Mouse (Mus musculus) kidney, postnatal 36 days (tissue): ENCODE measurements around the gene Suds3.
A peak's percentile ranks its signal among the peaks of the same experiment; 100 is the strongest.

Experiments
- DNase-seq, 2 experiments: peaks; one replicate each; pipeline ENCODE4 v3.0.0; 2021 to 2022; ENCODE audit warnings: mixed read lengths in 2 of 2

Gene Suds3

DNA sequence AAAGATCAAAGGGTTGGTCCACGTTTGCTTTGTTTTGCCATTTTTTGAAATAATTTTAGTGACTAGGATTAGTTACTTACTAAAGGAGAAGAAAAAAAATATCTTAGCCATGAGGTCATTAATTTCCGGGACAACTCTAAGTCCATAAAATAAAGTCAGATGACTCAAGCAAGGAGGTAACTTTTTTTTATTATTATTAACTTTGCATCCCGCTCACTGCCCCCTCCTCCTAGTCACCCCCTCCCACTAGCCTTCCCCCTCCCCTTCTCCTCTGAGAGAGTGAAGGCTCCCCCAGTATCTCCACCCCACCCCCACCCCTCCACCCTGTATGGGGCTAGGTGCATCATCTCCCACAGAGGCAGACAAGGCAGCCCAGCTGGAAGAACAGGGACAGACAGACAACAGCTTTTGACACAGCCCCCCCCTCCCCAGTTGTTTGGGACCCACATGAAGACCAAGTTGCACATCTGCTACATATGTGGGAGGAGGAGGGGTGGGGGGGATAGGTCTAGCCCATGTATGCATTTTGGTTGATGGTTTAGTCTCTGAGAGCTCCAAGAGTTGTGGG lies 19.1 kb upstream of the Suds3 start:
- no peak for DNase-seq

DNA sequence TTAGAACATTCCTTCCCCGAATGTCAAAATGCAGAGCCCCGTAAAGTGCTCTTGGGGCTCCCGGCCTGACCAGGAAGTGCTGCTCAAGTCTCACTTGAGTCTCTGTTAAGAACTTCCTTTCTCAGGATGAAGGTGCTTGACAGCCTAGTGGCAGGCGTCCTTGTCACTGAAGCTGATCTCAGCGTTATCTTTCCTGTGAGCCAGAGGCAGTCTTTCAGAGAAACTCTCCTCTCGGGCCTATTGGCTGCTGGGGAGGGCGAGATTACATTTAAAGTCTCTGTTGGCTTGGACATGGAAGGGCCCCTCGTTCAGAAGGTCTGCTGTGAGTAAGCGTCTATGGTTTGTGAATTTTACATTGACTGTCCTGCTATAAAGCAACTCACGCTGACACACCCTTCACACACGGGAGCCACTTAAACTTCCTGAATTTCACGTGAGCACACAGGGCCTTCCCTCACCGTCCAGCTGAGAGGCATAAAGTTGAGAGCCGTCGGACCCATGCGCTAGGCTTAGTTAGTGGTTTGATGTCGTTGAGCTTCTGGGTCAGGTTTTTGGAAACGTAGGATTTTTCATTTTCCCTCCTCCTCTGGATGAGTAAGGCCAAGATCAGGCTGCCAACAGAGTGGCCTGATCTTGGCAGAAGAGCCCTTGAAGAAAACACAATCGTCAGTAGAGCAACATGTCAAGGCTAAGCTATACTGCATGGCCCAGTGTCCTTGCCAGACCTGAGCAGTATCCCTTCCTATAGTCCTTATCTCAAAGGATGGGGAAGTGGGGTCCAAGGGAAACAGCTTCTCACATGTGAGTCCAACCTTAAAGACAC lies 18.4 kb upstream of the Suds3 start:
- DNase-seq, result no peak

DNA sequence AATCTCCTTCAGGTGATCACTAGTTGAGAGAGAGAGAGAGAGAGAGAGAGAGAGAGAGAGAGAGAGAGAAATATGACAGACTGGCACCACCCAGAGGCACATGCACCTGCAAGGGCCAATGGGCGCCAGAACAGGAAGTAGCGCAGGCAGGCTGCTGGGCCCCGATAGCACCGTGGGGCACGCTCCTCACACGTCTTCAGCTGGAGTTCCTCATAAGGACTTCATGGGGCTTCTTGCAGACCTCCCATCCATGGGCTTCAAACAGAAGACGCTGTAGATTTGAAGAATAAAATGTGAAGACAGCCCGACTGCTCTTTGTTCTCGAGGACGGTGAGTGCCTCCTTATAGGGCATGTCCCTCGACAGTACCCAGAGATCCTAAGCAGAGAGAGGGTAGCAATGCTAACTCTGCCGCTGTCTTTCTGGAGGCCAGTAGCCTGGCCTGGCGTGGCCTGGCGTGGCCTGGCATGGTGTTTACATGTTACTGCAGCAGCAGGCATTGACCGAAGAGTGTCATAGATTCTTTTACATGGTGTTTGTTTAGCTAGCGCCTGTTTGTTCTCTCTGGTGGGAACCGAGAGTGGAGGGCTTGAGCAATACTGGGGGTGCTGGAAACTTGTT lies 17.6 kb upstream of the Suds3 start:
- no peak for DNase-seq

DNA sequence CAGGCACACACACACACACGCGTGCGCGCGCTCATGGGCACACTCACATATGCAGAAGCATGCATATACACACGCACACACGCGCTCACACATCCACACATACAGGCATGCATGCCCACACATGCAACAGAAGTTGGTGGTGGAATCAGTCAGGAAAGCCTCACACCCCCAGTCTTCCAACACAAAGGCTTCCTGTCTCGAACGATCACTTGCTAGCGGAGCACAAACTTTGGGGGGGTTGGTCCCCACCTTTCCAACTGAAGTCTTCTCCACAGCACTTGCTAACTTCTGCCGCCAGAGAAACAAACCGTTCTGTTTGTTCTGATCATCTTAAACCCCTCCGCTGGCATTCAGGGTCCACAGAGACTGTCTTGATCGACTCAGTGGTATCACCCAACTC lies 14.8 kb upstream of the Suds3 start:
- DNase-seq, result no peak

DNA sequence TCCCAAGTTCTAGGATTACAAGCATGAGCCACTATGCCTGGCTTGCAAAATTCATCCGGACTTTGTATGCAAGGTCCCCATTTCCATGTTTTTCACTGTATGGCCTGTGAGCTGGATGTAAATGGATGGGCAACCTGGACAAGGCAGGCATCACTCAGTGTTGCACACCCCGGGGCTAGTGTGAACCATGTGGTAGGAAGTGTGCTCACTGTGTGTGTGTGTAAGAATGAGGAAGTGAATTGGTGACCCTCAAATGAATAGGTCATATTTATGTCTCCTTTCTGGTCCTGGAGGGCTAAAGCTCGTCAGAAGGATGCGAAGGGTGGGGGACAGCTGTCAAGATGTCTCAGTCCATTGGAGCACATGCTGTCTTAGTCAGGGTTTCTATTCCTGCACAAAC lies 11.1 kb upstream of the Suds3 start:
- no peak for DNase-seq

DNA sequence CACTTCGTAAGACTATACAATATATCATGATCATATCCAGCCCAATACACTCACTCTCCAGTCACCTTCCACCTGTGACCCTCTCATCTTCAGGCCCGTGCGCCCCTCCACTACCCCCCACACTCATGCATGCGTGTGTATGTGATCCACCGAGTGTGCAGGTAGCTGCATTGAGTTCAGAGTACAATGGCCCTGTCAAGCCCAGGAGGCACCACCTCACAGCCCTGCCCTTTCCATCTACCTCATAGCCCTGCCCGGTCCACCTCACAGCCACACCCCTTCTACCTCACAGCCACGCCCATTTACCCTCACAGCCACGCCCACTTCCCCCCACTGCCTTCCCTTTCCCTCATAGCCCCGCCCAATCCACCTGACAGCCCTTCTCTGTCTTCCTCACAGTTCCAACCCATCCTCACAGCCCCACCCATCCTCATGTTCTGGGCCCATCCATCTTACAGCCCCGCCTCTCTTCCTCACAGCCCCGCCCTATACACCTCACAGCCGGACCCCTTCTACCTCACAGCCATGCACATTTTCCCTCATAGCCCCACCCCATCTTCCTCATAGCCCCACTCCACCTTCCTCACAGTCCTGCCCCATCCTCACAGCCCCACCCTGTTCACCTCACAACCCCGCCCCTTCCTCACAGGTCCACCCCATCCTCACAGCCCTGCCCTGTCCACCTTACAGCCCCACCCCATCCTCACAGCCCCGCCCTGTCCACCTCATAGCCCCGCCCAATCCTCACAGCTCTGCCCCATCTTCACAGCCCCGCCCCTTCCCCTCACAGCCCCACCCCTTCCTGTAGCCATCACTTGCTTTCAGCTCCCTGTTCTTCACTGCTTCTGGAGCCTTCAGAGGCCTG lies 9.8 kb upstream of the Suds3 start:
- DNase-seq, result no peak

DNA sequence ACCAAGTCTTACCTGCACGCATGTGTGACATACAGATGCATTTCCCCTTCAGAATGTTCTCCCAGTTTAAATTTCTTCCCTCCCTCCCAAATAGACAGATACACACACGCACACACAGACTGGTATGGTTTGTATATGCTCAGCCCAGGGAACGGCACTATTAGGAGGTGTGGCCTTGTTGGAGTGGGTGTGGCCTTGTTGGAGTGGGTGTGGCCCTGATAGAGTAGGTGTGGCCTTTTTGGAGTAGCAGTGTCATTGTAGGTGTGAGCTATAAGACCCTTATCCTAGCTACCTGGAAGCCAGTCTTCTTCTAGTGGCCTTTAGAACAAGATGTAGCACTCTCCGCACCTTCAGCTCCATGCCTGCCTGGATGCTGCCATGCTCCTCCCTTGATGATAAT lies 7.9 kb upstream of the Suds3 start:
- DNase-seq, result no peak

DNA sequence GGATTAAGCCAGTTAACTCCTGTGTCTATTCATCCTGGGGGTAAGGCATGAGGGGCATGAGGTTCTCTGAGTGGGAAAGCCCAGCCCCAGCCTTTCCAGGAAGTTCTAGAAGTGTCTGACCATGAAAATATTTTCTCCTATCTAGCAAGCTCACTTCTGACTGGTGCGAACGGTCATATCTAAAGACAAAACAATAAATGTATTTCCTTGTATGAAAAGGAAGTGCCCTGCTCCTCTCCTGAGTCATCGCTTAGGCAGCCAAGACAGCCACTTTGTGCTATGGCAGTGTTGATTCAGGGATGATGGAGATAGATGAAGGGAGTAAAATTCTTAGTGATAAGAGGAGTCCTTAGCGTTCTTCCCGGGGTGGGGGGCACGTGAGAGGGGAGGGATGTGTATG lies 7.2 kb upstream of the Suds3 start:
- no peak for DNase-seq

DNA sequence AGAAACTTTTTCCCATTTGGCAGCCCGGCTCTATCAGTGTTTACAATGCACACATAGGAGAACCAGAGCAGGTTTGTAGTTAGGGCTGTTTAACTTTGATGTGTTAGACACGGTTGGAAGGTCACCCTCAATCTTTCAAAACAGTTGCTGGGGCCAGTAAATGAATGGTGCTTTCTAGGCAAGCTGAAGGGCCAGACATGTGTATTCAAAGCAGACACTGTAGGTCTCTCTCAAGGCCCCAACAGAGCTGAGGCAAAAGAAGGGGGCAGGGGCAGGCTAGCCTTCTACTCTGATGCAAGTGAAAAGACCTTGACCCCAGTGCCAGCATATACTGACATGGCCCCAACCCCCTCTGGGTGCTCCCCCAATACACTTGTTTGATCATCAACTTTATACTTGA lies 5.7 kb upstream of the Suds3 start:
- peak in 1 of 2 experiments; percentile 28 for DNase-seq

DNA sequence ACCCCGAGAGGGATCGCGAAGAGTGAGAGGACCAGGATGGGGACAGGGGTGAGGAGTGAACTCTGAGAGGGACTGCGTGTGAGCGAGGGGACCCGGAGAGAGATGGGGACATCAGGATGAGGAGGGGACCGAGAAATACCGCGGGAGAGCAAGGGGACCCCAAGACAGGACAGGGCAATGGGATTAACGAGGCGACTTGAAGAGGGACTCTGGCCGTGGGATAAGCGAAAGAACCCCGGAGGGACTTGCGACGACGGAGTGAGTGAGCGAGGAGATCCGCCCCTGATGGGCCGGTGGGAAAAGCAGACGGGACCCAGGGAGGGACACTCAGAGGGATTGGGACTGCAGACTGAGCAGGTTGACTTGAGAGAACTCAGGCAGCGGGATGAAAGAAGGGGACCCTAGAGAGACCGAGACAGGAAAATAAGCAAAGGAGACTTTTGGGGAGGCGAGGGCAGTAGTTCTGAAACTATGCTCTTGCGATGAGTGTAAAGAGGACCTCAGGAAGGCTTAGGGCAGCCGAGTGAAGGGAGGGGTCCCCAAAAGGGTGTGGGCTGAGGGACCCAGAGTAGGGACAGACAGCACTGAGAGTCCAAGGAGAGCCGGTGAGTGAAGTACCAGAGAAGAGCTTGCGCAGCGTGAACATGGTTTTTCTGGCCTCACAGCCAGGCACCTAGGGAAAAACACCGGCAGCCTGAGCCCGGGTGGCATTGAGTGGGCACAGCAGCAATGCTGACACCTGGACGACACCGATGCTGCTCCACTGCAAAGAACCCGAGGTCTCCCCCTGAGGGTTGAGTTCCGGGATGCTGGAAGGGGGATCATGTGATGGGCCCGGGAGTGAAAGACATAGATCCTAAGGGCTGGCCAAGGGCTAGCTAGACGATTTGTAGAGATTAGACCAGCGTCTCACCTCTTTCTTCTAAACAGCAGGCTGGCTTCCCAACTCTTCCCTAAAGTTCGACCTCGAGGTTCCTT lies 4.9 kb upstream of the Suds3 start:
- peak in 1 of 2 experiments; percentile 28 for DNase-seq

DNA sequence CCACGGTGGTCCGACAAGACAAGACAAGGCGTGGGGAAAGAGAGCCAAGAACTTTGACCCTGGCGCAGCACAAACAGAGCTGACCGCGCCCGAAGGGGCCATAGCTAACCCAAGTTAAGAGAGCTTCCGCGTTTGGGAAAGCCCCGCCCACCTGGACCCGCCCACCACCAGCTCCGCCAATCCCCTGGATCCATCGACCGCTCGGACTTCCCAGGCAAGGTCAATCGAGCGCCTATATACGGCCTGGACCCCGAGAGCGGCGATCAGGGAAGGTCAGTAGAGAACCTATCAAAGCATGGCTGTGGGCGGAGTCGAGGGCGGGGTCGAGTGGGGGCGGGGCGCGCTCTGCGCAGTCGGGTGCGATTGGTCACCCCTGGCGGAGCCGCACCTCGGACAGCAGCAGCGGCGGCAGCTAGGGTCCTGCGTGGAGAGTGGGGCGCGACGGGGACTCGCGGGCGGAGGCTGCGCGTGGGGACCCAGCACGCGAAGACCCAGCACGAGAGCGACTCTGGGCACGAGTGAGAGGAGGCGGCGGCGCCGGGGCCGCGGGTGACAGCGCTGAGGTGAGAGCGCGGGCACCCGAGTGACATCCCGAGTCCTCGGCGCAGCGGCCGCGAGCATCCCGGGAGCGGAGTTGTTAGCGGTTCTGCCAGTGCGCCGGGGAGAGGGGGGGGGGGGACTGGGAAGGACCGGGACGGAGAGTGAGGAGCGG lies 4.0 kb upstream of the Suds3 start, which contains the start of gene Taok3:
Taok3 (plus strand) TSS at position 353 of the 712 bp plus-strand sequence.
- DNase-seq, result peak; percentile 100

DNA sequence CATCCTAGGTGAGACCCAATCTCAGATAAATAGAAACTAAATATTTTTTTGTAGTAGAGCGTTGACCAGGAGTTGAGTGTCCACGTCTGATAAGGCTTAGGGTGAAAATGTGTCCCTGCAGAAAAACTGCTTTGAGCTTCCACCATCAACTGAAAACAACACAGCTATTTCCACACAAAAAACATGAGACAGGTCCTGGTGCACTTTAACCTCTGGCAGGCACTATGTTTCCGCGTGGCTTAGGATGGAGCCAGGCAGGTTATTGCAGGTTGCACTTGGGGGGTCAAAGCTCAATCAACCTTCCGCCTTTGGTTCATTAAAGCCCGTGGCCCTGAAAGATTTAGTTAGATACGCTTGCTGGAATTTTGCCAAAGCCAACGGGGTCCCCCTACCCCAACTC lies 2.9 kb upstream of the Suds3 start:
- DNase-seq, result peak; percentile 81 to 86

DNA sequence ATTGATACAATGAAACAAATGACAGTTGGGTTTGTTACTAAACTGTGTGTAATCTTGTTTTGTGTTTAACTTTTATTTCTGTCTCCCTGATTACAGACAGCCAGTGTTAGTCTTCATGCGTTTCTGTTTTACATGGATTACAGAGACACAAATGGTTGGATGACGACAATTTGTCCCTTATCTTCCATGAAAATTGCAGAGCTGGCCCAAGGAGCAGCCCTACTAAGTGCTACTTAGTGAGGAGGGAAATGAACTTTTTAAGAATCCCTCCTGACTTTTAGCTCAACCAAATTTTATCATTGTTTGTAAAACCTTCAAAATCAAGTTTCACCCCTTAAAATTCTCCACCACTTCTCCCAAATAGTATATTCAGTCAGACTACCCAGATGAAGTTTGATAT lies 2.3 kb upstream of the Suds3 start:
- DNase-seq, result no peak

DNA sequence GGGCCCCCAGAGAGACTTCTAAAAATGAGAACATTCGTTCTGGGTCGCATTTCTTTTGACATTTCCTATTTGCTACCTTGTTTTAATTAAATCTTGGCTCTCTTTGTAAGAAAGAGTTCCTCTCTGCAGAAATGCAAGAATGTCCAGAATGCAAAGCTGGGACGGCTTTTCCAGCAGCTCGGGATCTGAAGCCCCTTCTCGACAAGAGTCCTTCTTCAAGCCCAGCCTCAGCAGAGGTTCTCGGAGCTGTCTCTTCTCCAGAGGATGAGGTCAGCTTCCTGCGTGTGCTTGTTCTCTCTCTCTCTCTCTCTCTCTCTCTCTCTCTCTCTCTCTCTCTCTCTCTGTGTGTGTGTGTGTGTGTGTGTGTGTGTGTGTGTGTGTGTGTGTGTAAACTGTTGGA lies 1.8 kb upstream of the Suds3 start:
- no peak for DNase-seq

DNA sequence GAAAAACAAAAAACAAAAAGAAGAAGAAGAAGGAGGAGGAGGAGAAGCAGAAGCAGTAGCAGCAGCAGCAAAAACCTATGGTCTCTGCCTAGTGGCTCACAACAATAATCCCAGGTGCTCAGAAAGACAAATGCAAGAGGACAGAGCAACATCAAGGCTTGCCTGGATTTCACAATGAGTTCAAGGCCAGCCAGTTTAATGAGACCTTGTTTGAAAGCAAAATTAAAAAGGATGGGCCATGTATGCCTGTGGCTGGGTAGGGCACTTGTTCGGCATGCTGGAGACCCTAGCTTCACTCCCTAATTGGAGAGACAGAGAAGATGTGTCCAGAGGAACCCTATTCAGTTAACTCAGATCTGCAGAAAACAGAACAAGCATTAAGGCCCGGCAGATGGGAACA lies 1.3 kb upstream of the Suds3 start:
- no peak for DNase-seq

DNA sequence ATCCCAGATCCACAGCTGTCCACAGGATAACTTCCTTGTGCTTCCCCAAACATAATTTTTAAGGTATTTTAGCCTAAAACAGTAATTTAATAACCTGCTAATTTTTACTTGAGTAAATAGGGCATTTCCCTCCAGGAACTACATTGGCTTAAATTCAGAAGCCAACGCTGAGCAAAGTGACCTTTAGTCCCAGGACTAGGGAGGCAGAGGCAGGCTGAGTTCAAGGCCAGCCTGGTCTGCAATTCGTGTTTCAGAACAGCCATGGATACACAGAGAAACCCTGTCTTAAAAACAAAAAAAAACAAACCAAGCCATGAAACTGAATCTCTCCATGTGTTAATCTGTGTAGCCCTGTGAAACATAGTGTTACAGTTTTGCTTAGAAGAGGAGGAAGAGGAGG lies 747 bp upstream of the Suds3 start:
- no peak for DNase-seq

DNA sequence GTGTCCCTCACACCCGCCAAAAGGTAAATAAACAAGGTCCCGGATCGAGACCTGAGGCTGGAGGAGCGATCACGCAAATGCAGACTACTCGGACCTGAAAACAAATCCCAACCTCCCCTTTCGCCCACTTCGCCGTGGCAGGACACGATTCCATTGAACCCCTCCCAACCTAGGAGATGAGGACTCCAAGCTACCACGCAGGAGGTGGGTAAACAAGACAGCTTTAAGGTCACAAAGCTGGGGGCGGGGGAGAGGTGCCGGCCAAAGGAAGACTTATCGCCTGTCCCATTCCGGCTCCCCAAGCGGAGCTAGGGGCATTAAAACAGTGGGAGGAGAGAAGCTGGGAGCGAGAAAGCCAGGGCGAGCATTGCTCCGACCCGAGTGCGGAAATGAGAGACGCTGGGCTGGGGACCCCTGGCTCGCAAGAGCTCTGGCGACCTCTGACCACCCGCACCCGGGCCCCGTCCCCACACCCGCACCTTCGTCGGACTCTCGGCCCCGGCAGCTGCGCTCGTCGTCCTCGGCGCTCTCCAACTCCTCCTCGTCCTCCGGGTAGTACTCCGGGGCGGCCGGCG lies 633 bp downstream of the Suds3 start:
- DNase-seq, result peak; percentile 30 to 61

DNA sequence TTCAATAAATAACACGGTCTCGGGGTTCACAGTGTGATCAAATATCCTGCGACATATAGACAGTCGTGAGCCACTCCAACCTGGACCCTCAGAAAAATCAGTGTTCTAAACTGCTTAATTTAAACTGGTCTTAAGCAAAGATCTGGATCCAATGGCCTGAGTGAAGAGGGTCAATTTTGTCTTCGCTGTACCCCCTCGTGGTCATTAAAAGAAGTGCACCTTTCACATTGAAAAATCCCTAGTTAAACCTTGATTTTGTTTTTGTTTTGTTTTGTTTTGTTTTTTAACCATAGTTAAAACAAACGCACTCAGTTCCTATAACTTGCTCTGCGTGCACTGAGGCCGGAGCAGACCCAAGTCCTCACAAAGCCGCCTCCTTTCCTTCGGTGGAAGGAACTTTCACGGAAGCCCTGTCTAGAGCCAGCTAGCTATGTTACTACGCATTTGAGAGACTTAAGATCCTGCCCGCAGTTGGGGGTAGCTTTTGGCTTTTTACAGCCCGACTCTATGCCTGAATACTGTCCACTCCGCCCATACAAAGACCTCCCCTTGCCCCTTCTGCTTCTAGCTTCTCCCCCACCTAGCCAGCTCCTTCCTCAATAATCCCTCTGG lies 1.2 kb downstream of the Suds3 start:
- DNase-seq, result peak; percentile 31 to 39

DNA sequence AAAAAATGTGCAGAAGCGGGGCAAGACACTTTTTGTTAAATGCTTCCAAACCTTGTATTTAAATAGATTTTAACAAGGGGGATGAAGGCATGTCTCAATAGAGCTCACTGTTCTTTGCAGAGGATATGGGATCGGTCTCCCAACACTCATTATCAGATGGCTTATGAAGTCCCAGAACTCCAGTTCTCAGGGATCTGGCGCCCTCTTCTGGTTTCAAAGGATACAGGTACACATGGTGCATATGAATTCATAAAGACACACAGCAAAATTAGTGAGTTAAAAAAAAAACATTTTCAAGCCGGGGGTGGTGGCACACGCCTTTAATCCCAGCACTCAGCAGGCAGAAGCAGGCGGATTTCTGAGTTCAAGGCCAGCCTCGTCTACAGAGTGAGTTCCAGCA lies 2.6 kb downstream of the Suds3 start:
- peak; percentile 31 to 59 for DNase-seq

DNA sequence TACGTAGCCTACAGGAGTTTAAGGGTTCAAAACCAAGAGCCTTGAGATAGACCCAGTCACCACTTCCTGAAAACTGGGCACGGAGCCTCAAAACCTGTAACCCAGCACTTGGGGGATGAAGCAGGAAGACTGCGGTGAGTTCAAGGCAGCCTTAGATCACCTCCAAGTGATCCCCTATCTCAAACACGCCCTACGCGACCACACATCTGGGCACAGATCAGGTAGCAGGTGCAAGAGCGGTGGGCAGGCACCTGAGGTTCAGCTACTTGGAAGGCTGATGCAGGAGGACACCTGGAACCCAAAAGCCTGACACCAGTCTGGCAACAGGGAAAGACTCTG lies 4.2 kb downstream of the Suds3 start:
- DNase-seq, result no peak
